Mouse (Mus musculus) lung, postnatal 0 days (tissue): ENCODE measurements at regions not wholly inside any gene's neighbourhood (a gene's known extent, or its start where the extent isn't known, plus 50 kb on each side); places are given as distances from the start of the nearest gene placed in this dataset.
A peak's percentile ranks its signal among the peaks of the same experiment; 100 is the strongest.

Experiments used
- ATAC-seq: fragments of 200-750 bp; cut with Nextera tagmentation; 2 replicates; pipeline ENCODE4 v1.8.0; 2017; ENCODE audit warnings: moderate library complexity
- DNase-seq: peaks from one replicate; pipeline ENCODE4 v3.0.0-alpha.2; 2016; ENCODE audit warnings: low spot score
- H3K27ac ChIP-seq: fragments of 300-500 bp; sonication (generic); 2 replicates; pipeline ENCODE4 v1.5.1; 2014; ENCODE audit warnings: antibody characterized with exemption, mild to moderate bottlenecking, low read length, mixed read lengths
- H3K27me3 ChIP-seq: fragments of 300-500 bp; sonication (generic); replicated peaks from 2 replicates; pipeline ENCODE4 v1.6.1; 2014; ENCODE audit warnings: low read length, mixed read lengths; ENCODE audit not compliant: insufficient read depth
- H3K36me3 ChIP-seq: fragments of 300-500 bp; sonication (generic); 2 replicates; pipeline ENCODE4 v1.6.1; 2014; ENCODE audit warnings: low read length, mixed read lengths; ENCODE audit not compliant: insufficient read depth
- H3K4me1 ChIP-seq: fragments of 300-500 bp; sonication (generic); 2 replicates; pipeline ENCODE4 v1.6.1; 2014; ENCODE audit warnings: antibody characterized with exemption, low read depth, low read length, mixed read lengths; ENCODE audit not compliant: insufficient read depth
- H3K4me2 ChIP-seq: fragments of 300-500 bp; sonication (generic); replicated peaks from 2 replicates; pipeline ENCODE4 v1.6.1; 2014; ENCODE audit warnings: low read depth, mild to moderate bottlenecking, low read length, moderate library complexity, mixed read lengths
- H3K4me3 ChIP-seq: fragments of 300-500 bp; sonication (generic); 2 replicates; pipeline ENCODE4 v1.5.1; 2014; ENCODE audit warnings: low read depth, low read length
- H3K9ac ChIP-seq: fragments of 300-500 bp; sonication (generic); replicated peaks from 2 replicates; pipeline ENCODE4 v1.6.1; 2014; ENCODE audit warnings: low read depth, mild to moderate bottlenecking
- H3K9me3 ChIP-seq: fragments of 300-500 bp; sonication (generic); 2 replicates; pipeline ENCODE4 v1.6.1; 2016; ENCODE audit warnings: low read length, mixed read lengths
- CTCF ChIP-seq: IDR thresholded peaks from 2 replicates; pipeline ENCODE4 v1.5.1; 2016; ENCODE audit warnings: antibody characterized with exemption, mild to moderate bottlenecking
- EP300 ChIP-seq: IDR thresholded peaks from 2 replicates; pipeline ENCODE4 v1.6.1; 2016; ENCODE audit warnings: antibody characterized with exemption, mild to moderate bottlenecking, control low read depth
- WGBS: fragments of 180-500 bp; shearing (Covaris S2); extraction: QIAGEN DNeasy Blood & Tissue Kit; methylation state at CpG from one replicate; pipeline ENCODE4 v1.1.7; 2014; 5-methylcytosine and 5-hydroxymethylcytosine counted together

GRCm38 (mm10) chr17:47317651-47318050 is 51.0 kb upstream of the Mrps10 start:
- Histone ChIP-seq H3K4me3 (no peak overlapping the region), H3K9me3 (no peaks in the 10 kb centered on the region), H3K27ac (no peak overlapping the region), H3K4me1 (no peaks in the 10 kb centered on the region), H3K4me2 (no peak overlapping the region), H3K9ac (no peak overlapping the region), H3K27me3 (no peaks in the 10 kb centered on the region), H3K36me3 (0 out of 2 replicates have a peak, but pooled peaks cover 19% of the 10 kb centered on the region)
- TF ChIP-seq CTCF (no peak), EP300 (no peak)
- DNase-seq (no peak), ATAC-seq (no peak)
- 85% methylated on average over 11 of the region's 11 CpGs for WGBS

- 0 out of 2 replicates have a peak, but pooled peaks cover 19% of the 10 kb centered on the region for H3K36me3 ChIP-seq
- H3K27me3 ChIP-seq, result no peaks in the 10 kb centered on the region
- no peak overlapping the region for H3K4me3 ChIP-seq
- H3K9ac ChIP-seq, result no peak overlapping the region
- no peaks in the 10 kb centered on the region for H3K9me3 ChIP-seq
- DNase-seq (no peak), ATAC-seq (no peak)
- H3K4me1 ChIP-seq, result no peaks in the 10 kb centered on the region
- no peak overlapping the region for H3K4me2 ChIP-seq
- H3K27ac ChIP-seq, result no peak overlapping the region
- TF ChIP-seq CTCF, result peak; percentile 40
- TF ChIP-seq EP300, result no peak
- WGBS, result 95% methylated on average over 7 of the region's 7 CpGs
These were observed 55.5 kb upstream of the Mrps10 start for GRCm38 (mm10) chr17:47313162-47313561.

DNA sequence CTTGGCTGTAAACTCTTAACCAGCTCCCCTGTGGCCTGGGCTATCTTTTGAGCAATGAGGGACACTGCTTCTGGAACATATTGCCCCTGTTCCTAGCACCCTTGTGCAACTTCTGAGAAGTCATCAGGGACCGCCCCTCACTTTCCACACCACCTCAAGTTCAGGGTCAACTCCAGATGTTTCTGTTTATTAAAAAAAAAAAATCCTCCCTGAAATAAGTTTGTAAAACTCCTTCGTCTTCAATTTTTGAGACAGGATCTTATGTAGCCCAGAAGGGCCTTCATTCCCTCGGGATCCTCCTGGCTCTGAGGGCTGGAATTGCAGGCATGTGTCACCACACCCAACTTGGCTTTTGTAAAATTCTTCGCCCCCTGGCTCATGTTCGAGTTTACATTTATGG is 57.4 kb upstream of the Mrps10 start:
- DNase-seq (peak; percentile 70), ATAC-seq (peak; percentile 77)
- Histone ChIP-seq H3K27me3 (no peaks in the 10 kb centered on the region), H3K36me3 (0 out of 2 replicates have a peak, but pooled peaks cover 19% of the 10 kb centered on the region), H3K9ac (no peak overlapping the region), H3K4me3 (no peak overlapping the region), H3K4me1 (no peaks in the 10 kb centered on the region), H3K9me3 (no peaks in the 10 kb centered on the region), H3K4me2 (no peak overlapping the region), H3K27ac (peak overlapping the region; percentile 55; the same call in 1 of the 2 replicates)
- TF ChIP-seq EP300 (peak; percentile 65), CTCF (peak; percentile 58)
- WGBS, result 44% methylated on average over 5 of the region's 5 CpGs

DNA sequence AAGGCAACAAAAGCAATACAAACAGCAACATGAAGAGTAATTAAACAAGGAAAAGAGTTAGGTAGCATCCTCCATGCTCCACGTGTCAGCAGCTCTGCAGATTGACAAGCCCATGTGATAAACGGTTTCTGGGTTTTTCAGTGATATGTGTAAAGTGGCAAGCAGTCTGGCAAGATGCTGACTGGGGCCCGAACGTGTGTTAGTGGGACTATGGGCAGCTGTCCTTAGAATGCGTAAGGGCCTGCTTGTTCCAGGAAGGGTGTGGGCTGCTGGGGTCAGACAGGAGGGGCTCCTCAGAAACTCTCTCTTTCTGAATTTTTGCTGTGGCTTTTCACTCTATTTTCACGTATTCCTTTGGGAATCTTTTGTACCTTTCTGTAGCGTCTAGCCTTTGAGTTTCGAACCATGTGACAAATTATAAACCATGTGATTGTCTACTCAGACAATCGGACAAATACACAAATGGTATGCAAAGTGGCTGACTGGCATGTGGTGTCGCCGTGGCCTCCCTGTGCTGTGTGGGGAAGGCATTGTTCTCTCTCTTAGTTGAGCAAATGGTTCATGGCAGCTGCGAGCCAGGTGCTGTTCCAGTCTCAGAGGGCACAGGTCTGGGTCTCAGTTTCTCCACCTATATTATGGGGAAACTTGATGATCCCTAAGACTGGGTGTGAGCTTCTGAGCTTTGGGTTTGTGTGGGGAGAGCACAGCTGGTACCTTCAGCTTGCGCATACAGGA is 62.5 kb upstream of the Mrps10 start:
- H3K36me3 ChIP-seq, result no peaks in the 10 kb centered on the region
- no peak overlapping the region for H3K27ac ChIP-seq
- TF ChIP-seq EP300 (no peak), CTCF (no peak)
- WGBS, result 75% methylated on average over 13 of the region's 13 CpGs
- no peaks in the 10 kb centered on the region for H3K27me3 ChIP-seq
- no peak overlapping the region for H3K4me2 ChIP-seq
- H3K9me3 ChIP-seq, result no peaks in the 10 kb centered on the region
- H3K4me1 ChIP-seq, result no peaks in the 10 kb centered on the region
- H3K4me3 ChIP-seq, result no peak overlapping the region
- no peak overlapping the region for H3K9ac ChIP-seq
- ATAC-seq (no peak), DNase-seq (no peak)

- TF ChIP-seq EP300 (no peak), CTCF (no peak)
- no peak overlapping the region for H3K9ac ChIP-seq
- H3K27ac ChIP-seq, result no peak overlapping the region
- DNase-seq (peak; percentile 27), ATAC-seq (peak; percentile 51)
- H3K27me3 ChIP-seq, result no peaks in the 10 kb centered on the region
- no peaks in the 10 kb centered on the region for H3K4me1 ChIP-seq
- no peak overlapping the region for H3K4me3 ChIP-seq
- no peaks in the 10 kb centered on the region for H3K36me3 ChIP-seq
- no peaks in the 10 kb centered on the region for H3K9me3 ChIP-seq
- H3K4me2 ChIP-seq, result no peak overlapping the region
- WGBS, result 44% methylated on average over 8 of the region's 8 CpGs
These were observed 64.1 kb upstream of the Mrps10 start for GRCm38 (mm10) chr17:47304463-47305199.

DNA sequence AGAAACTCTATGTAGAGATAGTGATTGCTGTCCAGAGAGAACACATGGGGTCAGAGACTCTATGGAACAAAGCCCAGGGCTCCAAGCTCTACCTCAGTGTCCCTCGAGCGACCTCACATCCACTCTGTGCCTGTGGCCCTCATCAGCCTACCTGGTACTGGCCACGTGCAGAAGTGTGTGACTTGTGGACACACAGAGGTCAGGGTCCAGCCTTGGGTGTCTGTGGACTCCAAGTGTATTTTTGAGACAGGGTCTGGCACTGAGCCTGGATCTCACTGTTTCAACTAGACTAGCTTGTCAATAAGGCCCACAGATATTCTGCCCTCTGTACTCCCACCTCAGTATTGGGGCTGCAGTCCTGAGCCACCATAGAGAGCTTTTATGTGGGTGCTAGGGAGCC is 65.1 kb upstream of the Mrps10 start:
- DNase-seq (no peak), ATAC-seq (no peak)
- Histone ChIP-seq H3K27me3 (no peaks in the 10 kb centered on the region), H3K27ac (no peak overlapping the region), H3K4me2 (no peak overlapping the region), H3K9ac (no peak overlapping the region), H3K4me3 (no peak overlapping the region), H3K4me1 (no peaks in the 10 kb centered on the region), H3K36me3 (no peaks in the 10 kb centered on the region), H3K9me3 (no peaks in the 10 kb centered on the region)
- WGBS, result 81% methylated on average over 3 of the region's 3 CpGs
- TF ChIP-seq EP300, result no peak
- TF ChIP-seq CTCF, result no peak
